ENCODE assay signal across 24 mouse cellular contexts in genomic region chr8:3926744-3927143, GRCm38 (mm10). TPM values are rescaled to one million over a fixed set of nuclear protein-coding genes. Genes with fewer than 3 reads are reported as not detected.
DNase-seq lines count a peak whose midpoint lies in the region; TF ChIP-seq lines count a peak whose summit lies in the region.
"Had no signal": no experiment of that assay in that cellular context is flagged by ENCODE, and none has a peak within 500 bp of the region (broad histone marks: within the 10 kb centered on the region; RNA-seq: fewer than 3 reads in every experiment).

Gene Cd209b (minus strand): TSS chr8:3926844.

- H3K27ac ChIP-seq in gastrocnemius, adult 2 months = no peak within 1 kb of the TSS
- no peak within 1 kb of the TSS for H3K27ac ChIP-seq in kidney, adult 2 months (ENCODE audit: insufficient read depth, low read depth, low read length)

- peak within 1 kb of the TSS; percentile 3; the same call in 1 of the 2 replicates for H3K4me3 ChIP-seq in gastrocnemius, adult 2 months
- no peak within 1 kb of the TSS for H3K4me3 ChIP-seq in kidney, adult 2 months (ENCODE audit: insufficient read depth, low read depth, low read length)

- TF ChIP-seq CTCF in gastrocnemius, adult 2 months (IDR thresholded peaks at IDR 0.05) = no peak
- TF ChIP-seq CTCF in kidney, adult 2 months (conservative IDR thresholded peaks at IDR 0.05; ENCODE audit: insufficient read depth, insufficient read length, low read depth, low read length) = no peak

- 84% methylated on average over 3 of the region's 3 CpGs for WGBS in kidney, adult 2 months

- H3K27me3 ChIP-seq in kidney, adult 2 months (replicated peaks; ENCODE audit: control insufficient read depth, insufficient read depth, low read length) = no peaks in the 10 kb centered on the region
- H3K27me3 ChIP-seq: Patski had no signal

- H3K4me1 ChIP-seq in kidney, adult 2 months (ENCODE audit: control insufficient read depth, insufficient read depth, low read length) = no peaks in the 10 kb centered on the region

- no peak for DNase-seq in gastrocnemius, adult 2 months
- no peak for DNase-seq in gastrocnemius, postnatal 14 days
- DNase-seq in heart, adult 11 months = peak; percentile 86
- DNase-seq in heart, adult 9 months (ENCODE audit: low spot score in 2 of 2) = no peak
- no peak for DNase-seq in kidney, adult 2 months
- DNase-seq in kidney, postnatal 4 days = no peak
- DNase-seq in lung, postnatal 36 days = peak; percentile 1
- no peak for DNase-seq in lung, postnatal 14 days
- DNase-seq: adrenal gland, adult 2 months; adrenal gland, adult 8-10 months; adrenal gland, postnatal 10 days; adrenal gland, postnatal 14 days; adrenal gland, postnatal 25 days; adrenal gland, postnatal 36 days; B cell, adult 2 months; cerebellum, adult 11 months; cerebellum, adult 11-12 months had no signal

- intact Hi-C loops in gastrocnemius, adult 2 months (cut with DNase I) = no loop called here
- intact Hi-C loops in gastrocnemius, postnatal 14 days (cut with DNase I; ENCODE audit: low total_unique reads) = no loop called here

- no peaks in the 10 kb centered on the region for H3K36me3 ChIP-seq in kidney, adult 2 months (ENCODE audit: control insufficient read depth, insufficient read depth, low read length)
- H3K36me3 ChIP-seq: G1E had no signal

- TF ChIP-seq POLR2A in kidney, adult 2 months (IDR thresholded peaks at IDR 0.05; ENCODE audit: low read depth, low read length) = no peak

RNA-seq across cellular contexts. Expression of gene Cd209b, which starts in this region (rescaled TPM):
- total RNA-seq in gastrocnemius, adult 2 months (2021) = 1 to 10 TPM in 1 of 2 experiments, under 1 TPM in 1; 0.64 to 1.4 TPM
- total RNA-seq in gastrocnemius, postnatal 14 days (2021) = 1 to 10 TPM in 1 of 2 experiments, under 1 TPM in 1; 0.86 to 1.7 TPM
- 0.34 and 10.5 TPM in 2 replicates for polyA plus RNA-seq in kidney, adult 2 months (2012; rRNA removed)
- total RNA-seq: CH12.LX, ES-E14, MEL had no signal
- polyA plus RNA-seq: brain, embryonic 14.5 days; C2C12; G1E; Patski had no signal

Comparison
In these comparisons a context has a peak if more than half of its experiments do, and no peak if none do; other contexts are left out.
1. DNase-seq: peak in heart, adult 11 months (single experiment) and lung, postnatal 36 days (single experiment); none in gastrocnemius, adult 2 months (single experiment), gastrocnemius, postnatal 14 days (single experiment), heart, adult 9 months (0 of 2), kidney, adult 2 months (single experiment), kidney, postnatal 4 days (0 of 2) and lung, postnatal 14 days (single experiment).